Mouse (Mus musculus): ENCODE data around the gene C530008M17Rik.

DNA sequence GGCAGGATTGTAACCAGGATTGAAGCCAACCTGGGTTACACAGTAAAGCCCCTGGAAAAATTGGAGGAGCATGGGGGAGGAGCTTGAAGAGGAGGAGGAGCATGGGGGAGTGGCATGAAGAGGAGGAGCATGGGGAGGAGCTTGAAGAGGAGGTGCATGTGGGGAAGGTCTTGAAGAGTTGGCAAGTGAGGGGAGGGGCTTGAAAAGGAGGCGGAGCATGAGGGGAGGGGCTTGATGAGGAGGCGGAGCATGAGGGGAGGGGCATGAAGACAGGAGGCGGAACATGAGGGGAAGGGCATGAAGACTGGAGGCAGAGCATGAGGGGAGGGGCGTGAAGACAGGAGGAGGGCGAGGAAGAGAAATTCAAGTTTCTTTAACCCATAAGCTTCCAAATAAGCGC, 162.5 kb downstream of the C530008M17Rik start:
- no peak for TF ChIP-seq POLR2A (IDR thresholded peaks at IDR 0.05; ENCODE audit: borderline replicate concordance, extremely low read depth, low read depth, low read length)
- TF ChIP-seq CTCF (IDR thresholded peaks at IDR 0.05; ENCODE audit: insufficient read depth, low read length): no peak

All from lung, adult 2 months (tissue).